Mouse (Mus musculus): ENCODE measurements around the gene Kcnn1.

DNA sequence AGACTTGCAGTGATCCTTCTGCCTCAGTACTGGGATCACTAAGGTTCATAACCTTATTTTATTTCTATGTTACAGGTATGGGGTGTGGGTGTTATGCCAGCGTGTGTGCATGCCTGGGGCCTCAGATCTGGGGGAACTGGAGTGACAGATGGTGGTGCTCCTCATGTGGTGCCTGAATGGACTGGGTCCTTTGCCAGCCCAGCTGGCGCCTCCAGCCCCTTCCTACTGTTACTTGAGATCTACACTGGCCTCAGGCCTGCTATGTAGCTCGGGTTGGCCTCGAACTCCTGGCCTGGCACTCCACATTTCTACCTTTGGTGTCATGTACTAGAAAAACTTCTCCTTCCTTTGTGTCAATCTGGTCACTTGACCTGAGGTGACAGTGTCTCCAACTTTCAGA, 21.1 kb upstream of the Kcnn1 start:
- TF ChIP-seq CTCF (IDR thresholded peaks at IDR 0.05; ENCODE audit: low read depth) (no peak), EP300 (optimal IDR thresholded peaks at IDR 0.05) (no peak)

Measured in stomach, postnatal 0 days (tissue).